Mouse (Mus musculus) stomach, embryonic 14.5 days (tissue): ENCODE results near the gene Pld4. TPM values are rescaled to one million over a fixed set of nuclear protein-coding genes. Genes with fewer than 3 reads are reported as not detected.
A peak's percentile ranks its signal among the peaks of the same experiment; 100 is the strongest.

Experiments used
- ATAC-seq: fragments of 200-750 bp; cut with Nextera tagmentation; 2 replicates; pipeline ENCODE4 v1.8.0; 2017; ENCODE audit warnings: low read depth, moderate TSS enrichment; ENCODE audit not compliant: insufficient number of reproducible peaks, insufficient read depth, low FRiP score
- H3K27ac ChIP-seq: fragments of 300-500 bp; sonication (generic); 2 replicates; pipeline ENCODE4 v1.5.1; 2014; ENCODE audit warnings: mild to moderate bottlenecking, low read length, moderate library complexity, mixed read lengths
- H3K27me3 ChIP-seq: fragments of 300-500 bp; sonication (generic); 2 replicates; pipeline ENCODE4 v1.6.1; 2014; ENCODE audit warnings: low read length, control low read depth, mixed read lengths; ENCODE audit not compliant: control insufficient read depth, insufficient read depth
- H3K36me3 ChIP-seq: fragments of 300-500 bp; sonication (generic); 2 replicates; pipeline ENCODE4 v1.6.1; 2014; ENCODE audit warnings: mild to moderate bottlenecking, control low read depth, low read length, moderate library complexity, mixed read lengths; ENCODE audit not compliant: control insufficient read depth, insufficient read depth
- H3K4me1 ChIP-seq: fragments of 300-500 bp; sonication (generic); 2 replicates; pipeline ENCODE4 v1.6.1; 2014; ENCODE audit warnings: low read length, control low read depth, mixed read lengths; ENCODE audit not compliant: control insufficient read depth, insufficient read depth
- H3K4me2 ChIP-seq: fragments of 300-500 bp; sonication (generic); replicated peaks from 2 replicates; pipeline ENCODE4 v1.6.1; 2014; ENCODE audit warnings: low read depth, low read length, control low read depth
- H3K4me3 ChIP-seq: fragments of 300-500 bp; sonication (generic); 2 replicates; pipeline ENCODE4 v1.5.1; 2014; ENCODE audit warnings: low read depth, low read length, control low read depth
- H3K9ac ChIP-seq: fragments of 300-500 bp; sonication (generic); replicated peaks from 2 replicates; pipeline ENCODE4 v1.6.1; 2014; ENCODE audit warnings: low read depth, mild to moderate bottlenecking, control low read depth, low read length, moderate library complexity, mixed read lengths
- H3K9me3 ChIP-seq: fragments of 300-500 bp; sonication (generic); 2 replicates; pipeline ENCODE4 v1.6.1; 2016; ENCODE audit warnings: low read depth, low read length, control low read depth; ENCODE audit not compliant: control insufficient read depth
- WGBS: fragments of 180-500 bp; shearing (Covaris S2); extraction: QIAGEN DNeasy Blood & Tissue Kit; methylation state at CpG from one replicate; pipeline ENCODE4 v1.1.7; 2014; 5-methylcytosine and 5-hydroxymethylcytosine counted together
- polyA plus RNA-seq: library from polyadenylated mRNA; unstranded; fragments of >200 nt; fragmentation: Nextera tagmentation; extraction: Ambion mirVana; gene quantifications from 2 replicates; pipeline ENCODE4 v1.2.1, GENCODE M21; 2014

Gene Pld4
- 12.9 and 13.3 TPM in 2 replicates for polyA plus RNA-seq

GRCm38 (mm10) chr12:112760154-112760926 lies at the start of gene Pld4:
Gene Pld4 (plus strand): TSS chr12:112760655.
- Histone ChIP-seq H3K36me3 (no peaks in the 10 kb centered on the region), H3K4me3 (no peak within 1 kb of the TSS), H3K27ac (no peak within 1 kb of the TSS), H3K27me3 (no peaks in the 10 kb centered on the region), H3K4me2 (no peak within 1 kb of the TSS), H3K4me1 (no peaks in the 10 kb centered on the region), H3K9me3 (no peaks in the 10 kb centered on the region), H3K9ac (no peak within 1 kb of the TSS)
- no peak for ATAC-seq
- WGBS = 39% methylated on average over 4 of the region's 4 CpGs

GRCm38 (mm10) chr12:112713984-112714383 lies 46.5 kb upstream of the Pld4 start:
- H3K4me2 ChIP-seq = no peak overlapping the region
- no peaks in the 10 kb centered on the region for H3K27me3 ChIP-seq
- ATAC-seq = no peak
- no peaks in the 10 kb centered on the region for H3K4me1 ChIP-seq
- H3K36me3 ChIP-seq = no peaks in the 10 kb centered on the region
- H3K4me3 ChIP-seq = no peak overlapping the region
- H3K9me3 ChIP-seq = no peaks in the 10 kb centered on the region
- H3K27ac ChIP-seq = no peak overlapping the region
- H3K9ac ChIP-seq = no peak overlapping the region
- 44% methylated on average over 3 of the region's 3 CpGs for WGBS

GRCm38 (mm10) chr12:112717140-112717539 lies 43.3 kb upstream of the Pld4 start:
- Histone ChIP-seq H3K4me1 (0 out of 2 replicates have a peak, but pooled peaks cover 6% of the 10 kb centered on the region), H3K4me3 (no peak overlapping the region), H3K27me3 (no peaks in the 10 kb centered on the region), H3K4me2 (no peak overlapping the region), H3K36me3 (no peaks in the 10 kb centered on the region), H3K27ac (no peak overlapping the region), H3K9ac (no peak overlapping the region), H3K9me3 (no peaks in the 10 kb centered on the region)
- 32% methylated on average over 7 of the region's 7 CpGs for WGBS
- no peak for ATAC-seq

GRCm38 (mm10) chr12:112718995-112719394 lies 41.5 kb upstream of the Pld4 start:
- peaks cover 11% of the 10 kb centered on the region; the same call in 1 of the 2 replicates for H3K4me1 ChIP-seq
- no peak for ATAC-seq
- no peak overlapping the region for H3K27ac ChIP-seq
- 49% methylated on average over 5 of the region's 5 CpGs for WGBS
- no peaks in the 10 kb centered on the region for H3K27me3 ChIP-seq
- H3K4me3 ChIP-seq = no peak overlapping the region
- no peaks in the 10 kb centered on the region for H3K9me3 ChIP-seq
- no peaks in the 10 kb centered on the region for H3K36me3 ChIP-seq
- H3K4me2 ChIP-seq = no peak overlapping the region
- H3K9ac ChIP-seq = no peak overlapping the region

- Histone ChIP-seq H3K4me1 (peaks cover 11% of the 10 kb centered on the region; the same call in 1 of the 2 replicates), H3K4me3 (peak within 1 kb of the TSS; percentile 70), H3K4me2 (peak within 1 kb of the TSS; percentile 86), H3K27me3 (no peaks in the 10 kb centered on the region), H3K27ac (peak within 1 kb of the TSS; percentile 93), H3K9ac (peak within 1 kb of the TSS; percentile 18; the same call in 1 of the 2 replicates), H3K36me3 (no peaks in the 10 kb centered on the region), H3K9me3 (no peaks in the 10 kb centered on the region)
- ATAC-seq = no peak
- WGBS = 59% methylated on average over 6 of the region's 6 CpGs
Observed at GRCm38 (mm10) chr12:112720216-112720615, 40.2 kb upstream of the Pld4 start, which contains the start of gene Cep170b. Gene Cep170b (plus strand): TSS chr12:112720455.

GRCm38 (mm10) chr12:112720890-112721423 lies 39.5 kb upstream of the Pld4 start:
- H3K27ac ChIP-seq = peak overlapping the region; percentile 93
- no peaks in the 10 kb centered on the region for H3K9me3 ChIP-seq
- H3K27me3 ChIP-seq = no peaks in the 10 kb centered on the region
- peak overlapping the region; percentile 70 for H3K4me3 ChIP-seq
- WGBS = 38% methylated on average over 12 of the region's 12 CpGs
- ATAC-seq = no peak
- H3K4me1 ChIP-seq = peaks cover 11% of the 10 kb centered on the region; the same call in 1 of the 2 replicates
- peak overlapping the region; percentile 86 for H3K4me2 ChIP-seq
- peak overlapping the region; percentile 18; the same call in 1 of the 2 replicates for H3K9ac ChIP-seq
- H3K36me3 ChIP-seq = no peaks in the 10 kb centered on the region

GRCm38 (mm10) chr12:112721424-112722239 lies 38.8 kb upstream of the Pld4 start:
- Histone ChIP-seq H3K27me3 (no peaks in the 10 kb centered on the region), H3K36me3 (no peaks in the 10 kb centered on the region), H3K4me1 (peaks cover 11% of the 10 kb centered on the region; the same call in 1 of the 2 replicates), H3K9ac (peak overlapping the region; percentile 76), H3K9me3 (no peaks in the 10 kb centered on the region), H3K4me2 (peak overlapping the region; percentile 86), H3K27ac (peak overlapping the region; percentile 93), H3K4me3 (peak overlapping the region; percentile 70)
- ATAC-seq = peak; percentile 67
- 3% methylated on average over 64 of the region's 69 CpGs for WGBS
